Mouse (Mus musculus): Measurements from ENCODE around the gene Dnmt3a.

GRCm38 (mm10) chr12:3837081-3837832 lies 31.4 kb downstream of the Dnmt3a start:
- TF ChIP-seq POLR2A (IDR thresholded peaks at IDR 0.05; ENCODE audit: low read depth, low read length) (no peak), PAX5 (IDR thresholded peaks at IDR 0.05; ENCODE audit: low read length) (no peak), MXI1 (IDR thresholded peaks at IDR 0.05; ENCODE audit: low read depth, low read length) (no peak), RCOR1 (conservative IDR thresholded peaks at IDR 0.05; ENCODE audit: low read depth, low read length) (no peak), EP300 (IDR thresholded peaks at IDR 0.05; ENCODE audit: low read length) (no peak), E2F4 (IDR thresholded peaks at IDR 0.05; ENCODE audit: insufficient replicate concordance, low read depth, low read length) (no peak), MYC (IDR thresholded peaks at IDR 0.05; ENCODE audit: low read depth, low read length) (no peak)

All from CH12.LX (cell line).